Mouse (Mus musculus) urinary bladder, postnatal 36 days (tissue): ENCODE data around the gene Ankrd36.
A peak's percentile ranks its signal among the peaks of the same experiment; 100 is the strongest.

Experiments used
- DNase-seq, 2 experiments: peaks; one replicate each; pipeline ENCODE4 v3.0.0; 2022; ENCODE audit warnings: low spot score in 2 of 2, mixed read lengths in 1 of 2

Gene Ankrd36

DNA sequence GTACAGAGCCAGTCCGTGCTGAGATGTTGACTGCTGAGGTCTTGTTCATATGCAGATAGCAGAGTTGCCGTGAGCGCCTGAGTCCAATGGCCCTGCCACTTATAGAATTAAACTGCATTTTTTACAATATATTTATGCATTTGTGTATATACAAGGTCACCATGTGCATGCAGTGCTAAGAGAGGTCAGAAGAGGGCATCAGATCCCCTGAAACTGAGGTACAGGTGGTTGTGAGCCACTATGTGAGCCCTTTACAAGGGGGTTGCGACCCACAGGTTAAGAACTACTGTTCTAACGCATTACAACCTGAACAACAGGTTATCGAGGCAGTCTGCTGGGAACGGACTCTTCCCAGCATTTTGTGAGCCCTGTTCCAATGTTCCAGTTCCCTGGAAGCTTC, 80.8 kb downstream of the Ankrd36 start:
- no peak for DNase-seq

DNA sequence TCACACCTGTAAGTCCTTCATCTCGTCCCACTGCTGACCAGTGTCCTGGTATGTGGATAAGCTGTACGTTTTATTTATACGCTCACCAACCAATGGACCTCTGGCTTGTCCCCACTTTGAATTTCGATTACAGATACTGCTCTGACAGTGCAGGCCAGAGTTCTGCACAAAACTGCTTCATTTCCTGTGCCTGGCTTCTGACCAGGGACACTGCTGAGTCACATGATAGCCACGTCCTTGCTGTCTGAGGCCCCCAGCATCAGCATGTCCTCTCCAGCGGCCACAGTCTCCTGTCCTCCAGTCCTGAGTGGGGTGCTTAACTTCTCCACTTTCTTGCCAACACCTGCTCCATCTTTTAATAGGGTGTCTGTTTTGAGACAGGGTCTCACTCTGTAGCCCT, 113.1 kb downstream of the Ankrd36 start:
- DNase-seq: no peak

DNA sequence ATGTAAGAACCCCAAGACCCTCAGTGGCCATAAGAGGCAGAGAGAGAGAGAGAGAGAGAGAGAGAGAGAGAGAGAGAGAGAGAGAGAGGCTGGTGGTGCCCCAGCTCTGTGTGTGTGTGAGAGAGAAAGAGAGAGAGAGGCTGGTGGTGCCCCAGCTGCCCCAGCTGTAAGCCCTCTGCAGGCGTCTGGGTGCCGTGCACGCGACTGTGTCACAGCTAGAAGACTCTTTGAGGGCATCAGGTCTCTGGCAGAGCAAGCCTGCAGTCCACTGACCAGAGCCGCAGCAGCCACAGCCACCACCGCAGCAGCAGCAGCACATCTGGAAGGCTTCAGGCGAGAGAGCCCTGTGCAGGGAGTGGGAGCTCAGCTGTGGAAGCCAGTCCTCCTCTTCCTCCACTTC, 114.8 kb downstream of the Ankrd36 start:
- no peak for DNase-seq

DNA sequence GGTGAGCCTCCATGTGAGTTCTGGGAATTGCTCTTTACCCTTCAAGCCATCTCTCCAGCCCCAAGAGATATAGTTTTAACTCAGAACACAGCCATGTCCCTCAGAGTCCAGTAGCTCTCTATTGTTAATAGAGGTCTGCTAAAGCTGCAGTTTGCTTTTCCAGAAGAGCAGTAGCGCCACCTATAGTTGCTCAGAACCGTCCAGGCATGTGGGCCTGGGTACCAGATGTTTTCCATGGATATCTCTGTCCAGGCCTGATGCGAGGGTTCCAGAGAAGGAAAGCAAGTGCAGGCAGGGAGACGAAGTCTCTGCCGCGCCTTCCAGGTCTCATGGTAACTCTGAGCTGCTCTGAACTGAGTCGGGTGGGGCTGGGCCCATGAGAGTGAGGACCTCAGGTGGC, 122.3 kb downstream of the Ankrd36 start:
- no peak for DNase-seq

DNA sequence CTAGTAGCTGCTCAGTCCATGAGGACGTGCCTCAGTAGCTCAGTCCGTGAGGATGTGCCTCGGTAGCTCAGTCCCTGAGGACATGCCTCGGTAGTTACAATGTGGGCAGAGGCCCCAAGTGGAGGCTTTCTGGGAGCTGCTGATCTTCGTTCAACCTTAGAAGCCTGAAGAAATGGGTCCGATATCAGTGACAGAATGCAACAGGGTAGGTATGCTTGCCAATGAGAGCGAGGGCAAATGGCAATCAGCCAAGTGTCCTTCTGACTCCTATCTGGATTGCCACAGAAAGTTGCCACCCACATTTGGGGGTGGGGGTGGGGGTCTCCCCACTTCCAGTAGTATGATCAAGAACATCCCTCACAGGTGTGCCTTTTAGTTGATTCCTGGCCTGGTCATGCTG, 131.3 kb downstream of the Ankrd36 start:
- DNase-seq: no peak

DNA sequence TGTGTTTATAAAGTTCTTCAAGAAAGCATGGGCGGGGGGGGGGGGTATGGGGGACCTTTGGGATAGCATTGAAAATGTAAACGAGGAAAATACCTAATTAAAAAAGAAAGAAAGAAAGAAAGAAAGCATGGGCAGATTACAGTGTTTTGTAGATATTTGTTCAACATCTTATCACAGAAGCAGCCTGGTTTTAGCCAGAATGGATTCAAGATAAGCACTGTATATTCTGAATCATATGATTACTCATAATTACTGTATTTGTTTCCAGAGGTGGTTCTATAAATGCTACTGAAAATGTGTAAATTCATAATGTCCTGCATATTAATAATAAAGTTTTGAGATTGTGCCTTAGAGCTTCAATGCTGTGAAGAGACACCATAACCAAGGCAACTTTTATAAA, 131.8 kb downstream of the Ankrd36 start:
- no peak for DNase-seq

DNA sequence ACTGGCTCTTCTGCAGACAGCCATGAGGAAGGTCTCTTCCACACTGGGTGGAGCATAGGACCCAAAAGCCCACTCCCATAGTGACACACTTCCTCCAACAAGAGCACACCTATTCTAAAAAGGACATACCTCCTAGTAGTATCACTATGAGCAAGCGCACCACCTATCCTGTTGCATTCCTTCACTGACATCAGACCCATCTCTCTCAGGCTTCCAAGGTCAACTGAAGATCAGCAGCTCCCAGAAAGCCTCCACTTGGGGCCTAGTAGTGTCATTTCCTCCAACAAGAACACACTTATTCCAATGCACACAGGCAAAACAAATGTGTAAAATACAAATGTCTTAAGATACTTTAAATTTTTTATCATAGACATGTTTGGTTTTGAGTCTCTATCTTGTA, 132.3 kb downstream of the Ankrd36 start:
- no peak for DNase-seq

DNA sequence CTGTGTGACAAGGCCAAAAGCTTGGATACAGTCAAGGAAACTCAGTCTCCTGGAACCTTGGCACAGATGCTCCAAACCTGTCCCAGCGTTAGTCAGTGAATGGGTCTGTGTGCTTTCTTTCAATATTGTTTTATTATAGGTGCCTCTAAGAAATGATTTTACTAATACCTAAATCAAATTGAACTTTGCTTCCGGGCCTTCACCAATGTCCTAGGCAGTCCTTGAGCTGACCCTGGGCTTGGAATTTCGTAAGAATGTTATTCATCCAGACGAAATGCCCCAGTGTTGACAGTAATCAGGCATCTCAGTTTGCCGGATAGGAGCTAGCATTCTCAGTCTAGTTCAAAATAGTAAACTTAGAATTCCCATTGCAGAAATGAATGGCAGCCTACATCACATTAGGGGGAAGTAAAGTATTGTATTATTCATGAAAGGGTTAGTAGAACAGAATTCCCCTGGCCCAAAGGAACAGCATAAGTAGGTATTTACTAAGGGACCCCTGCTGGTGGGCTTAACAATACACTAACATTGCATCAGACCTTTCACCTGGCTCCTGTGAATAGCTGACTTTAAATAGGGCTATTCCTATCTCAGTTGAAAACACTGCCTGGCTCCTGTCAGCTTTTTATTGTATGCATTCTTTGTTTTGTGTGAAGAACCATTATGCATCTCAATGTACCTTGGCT, 132.9 kb downstream of the Ankrd36 start:
- DNase-seq: no peak

DNA sequence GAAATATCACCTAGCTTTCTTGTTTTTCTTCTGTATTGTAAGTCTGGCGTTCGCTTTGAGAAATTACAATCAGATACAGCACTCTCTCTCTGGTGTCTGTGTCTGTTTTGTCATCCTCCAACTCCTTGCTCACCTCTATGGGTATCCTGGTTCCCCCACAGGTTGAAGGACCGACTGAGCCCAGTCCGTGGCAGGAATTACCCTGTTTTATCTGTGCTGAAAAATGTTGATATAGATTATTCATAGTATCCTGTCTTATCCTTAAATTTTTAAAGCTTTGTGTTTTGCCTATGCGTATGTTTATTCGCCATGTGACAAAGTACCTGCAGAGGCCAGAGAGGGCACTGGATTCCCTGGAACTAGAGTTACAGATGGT, 133.5 kb downstream of the Ankrd36 start:
- DNase-seq: no peak

DNA sequence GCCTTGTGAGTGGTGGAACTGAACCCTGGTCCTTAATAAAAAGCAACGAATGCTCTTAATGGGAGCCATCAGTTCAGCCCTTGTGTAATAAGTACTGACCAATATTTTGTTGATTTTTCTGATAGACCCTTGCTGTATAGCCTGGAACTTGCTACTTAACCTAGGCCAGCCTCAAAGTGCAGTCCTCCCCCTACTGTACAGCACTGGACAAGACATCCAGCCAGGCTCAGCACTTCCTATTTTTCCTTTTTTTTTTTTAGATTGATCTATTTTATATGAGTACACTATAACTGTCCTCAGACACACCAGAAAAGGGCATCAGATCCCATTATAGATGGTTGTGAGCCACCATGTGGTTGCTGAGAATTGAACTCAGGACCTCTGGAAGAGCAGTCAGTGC, 133.9 kb downstream of the Ankrd36 start:
- no peak for DNase-seq

DNA sequence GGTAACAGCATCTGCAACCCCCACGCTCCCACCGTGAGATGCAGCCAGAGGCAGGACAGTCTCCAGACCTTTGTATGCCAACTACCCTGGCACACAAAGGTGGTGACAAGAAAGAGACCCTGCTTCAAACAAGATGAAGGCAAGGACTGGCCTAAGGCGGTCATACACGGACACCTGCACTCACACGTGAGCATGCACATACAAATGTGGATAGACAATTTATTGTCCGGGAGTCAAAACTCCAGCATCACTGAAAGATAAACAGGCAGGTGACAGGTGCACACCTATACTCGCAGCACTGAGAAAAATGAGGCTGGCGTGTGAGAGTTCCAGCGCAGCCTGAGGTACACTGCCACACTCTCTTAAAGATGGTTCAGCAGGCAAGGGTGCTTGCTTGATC, 136.5 kb downstream of the Ankrd36 start:
- DNase-seq: no peak

DNA sequence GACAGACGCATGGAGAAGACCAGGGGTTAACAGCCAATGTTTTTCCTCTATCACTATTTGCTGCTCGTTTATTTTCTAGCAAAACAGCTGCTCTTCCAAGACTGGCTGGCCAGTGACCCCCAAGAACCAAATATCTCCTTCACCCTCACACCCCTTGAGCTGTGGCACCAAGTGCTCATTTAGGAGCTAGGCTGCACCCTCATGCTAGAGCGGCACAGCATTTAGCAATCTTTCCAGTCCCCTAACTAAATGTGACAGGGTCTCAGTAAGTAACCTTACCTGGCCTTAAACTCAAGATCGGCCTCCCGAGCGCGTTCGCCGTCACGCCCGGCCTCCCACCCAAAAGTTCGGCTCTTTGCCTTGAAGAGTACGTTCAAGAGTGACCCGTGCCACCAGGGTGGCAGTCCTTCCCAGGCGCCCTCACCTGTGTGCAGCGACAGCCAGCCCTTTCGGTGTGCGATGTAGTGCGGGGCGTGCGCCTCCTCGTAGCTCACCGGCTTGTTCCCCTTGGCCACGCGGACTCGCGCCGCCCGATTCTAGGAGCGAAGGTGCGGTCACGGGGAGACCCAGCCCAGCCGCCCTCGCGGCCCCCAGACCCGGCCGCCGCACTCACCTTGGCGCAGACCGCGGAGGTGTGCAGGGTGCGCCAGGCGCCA, 137.5 kb downstream of the Ankrd36 start:
- peak; percentile 20 to 25 for DNase-seq

DNA sequence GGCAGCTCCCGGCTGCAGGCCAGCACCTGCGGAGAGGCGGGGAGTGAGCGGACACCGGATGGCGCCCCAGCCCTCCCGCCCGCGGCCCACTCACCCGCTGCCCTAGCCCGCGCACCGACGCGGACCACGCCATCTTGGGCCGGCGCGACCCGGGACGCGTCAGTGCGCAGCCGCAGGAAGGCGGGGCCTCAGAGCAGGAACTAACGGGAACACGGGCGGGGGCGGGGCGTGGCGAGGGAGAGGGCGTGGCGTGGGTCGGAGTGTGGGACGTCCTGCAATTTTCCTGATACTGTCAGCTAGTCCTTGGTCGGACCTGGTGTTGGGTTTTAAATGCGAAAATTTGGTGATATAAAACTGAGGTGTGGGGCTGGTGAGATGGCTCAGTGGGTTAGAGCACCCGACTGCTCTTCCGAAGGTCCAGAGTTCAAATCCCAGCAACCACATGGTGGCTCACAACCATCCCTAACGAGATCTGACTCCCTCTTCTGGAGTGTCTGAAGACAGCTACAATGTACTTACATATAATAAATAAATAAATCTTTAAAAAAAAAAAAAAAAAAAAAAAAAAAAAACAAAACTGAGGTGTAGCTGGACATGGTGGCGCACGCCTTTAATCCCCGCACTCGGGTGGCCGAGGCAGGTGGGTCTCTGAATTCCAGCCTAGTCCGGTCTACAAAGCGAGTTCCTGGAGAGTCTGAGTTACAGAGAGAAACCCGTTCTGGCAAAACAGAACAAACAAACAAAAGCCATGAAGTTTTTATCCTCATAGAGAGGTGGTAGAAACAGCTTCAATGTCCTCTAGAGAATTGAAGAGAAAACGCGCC, 138.3 kb downstream of the Ankrd36 start:
- peak; percentile 79 to 88 for DNase-seq

DNA sequence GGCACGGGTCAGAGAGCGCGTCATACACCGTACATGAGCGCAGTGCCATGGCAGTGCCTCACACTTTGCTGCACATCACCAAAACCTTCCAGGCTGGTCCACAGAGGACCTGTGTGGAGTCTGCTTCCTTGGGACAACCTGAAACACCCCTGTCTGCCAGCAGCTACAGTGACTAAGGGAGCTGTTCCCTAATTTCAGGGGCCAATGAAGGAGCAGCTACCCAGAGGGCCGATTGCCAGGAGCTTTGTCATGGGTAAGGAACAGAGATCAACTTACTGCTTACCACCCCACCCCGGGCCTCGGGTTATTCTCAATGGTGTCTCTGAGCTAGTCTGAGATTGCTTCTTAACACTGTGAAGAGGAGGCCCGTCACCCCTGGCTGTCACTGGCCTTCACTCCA, 145.7 kb downstream of the Ankrd36 start:
- no peak for DNase-seq

DNA sequence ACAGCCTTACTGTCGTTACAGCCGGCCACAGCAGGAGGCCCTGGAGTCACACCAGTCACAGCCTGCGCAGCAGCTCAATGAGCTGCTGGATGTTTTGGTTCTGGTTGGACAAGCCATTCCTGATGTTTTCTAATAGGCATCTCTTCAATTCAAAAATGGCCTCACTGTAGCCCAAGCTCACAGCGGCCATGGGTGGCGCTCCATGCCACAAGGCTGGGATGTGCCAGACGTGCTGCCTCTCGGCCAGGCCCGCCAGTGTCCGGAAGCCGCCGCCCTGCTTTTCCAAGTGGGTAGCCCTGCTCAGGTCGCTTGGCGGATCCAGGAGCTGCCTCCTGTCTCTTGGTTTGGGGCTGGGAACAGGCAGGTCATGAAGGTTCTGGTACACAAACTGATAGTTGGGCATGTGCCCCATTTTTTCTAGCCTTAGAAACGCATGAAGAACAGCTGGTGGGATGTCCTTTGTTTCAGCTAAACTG, 146.2 kb downstream of the Ankrd36 start, which contains the start of gene Mrps24:
Gene Mrps24, minus strand, starts transcription at position 51 of the 476 bp plus-strand sequence.
- DNase-seq: no peak

DNA sequence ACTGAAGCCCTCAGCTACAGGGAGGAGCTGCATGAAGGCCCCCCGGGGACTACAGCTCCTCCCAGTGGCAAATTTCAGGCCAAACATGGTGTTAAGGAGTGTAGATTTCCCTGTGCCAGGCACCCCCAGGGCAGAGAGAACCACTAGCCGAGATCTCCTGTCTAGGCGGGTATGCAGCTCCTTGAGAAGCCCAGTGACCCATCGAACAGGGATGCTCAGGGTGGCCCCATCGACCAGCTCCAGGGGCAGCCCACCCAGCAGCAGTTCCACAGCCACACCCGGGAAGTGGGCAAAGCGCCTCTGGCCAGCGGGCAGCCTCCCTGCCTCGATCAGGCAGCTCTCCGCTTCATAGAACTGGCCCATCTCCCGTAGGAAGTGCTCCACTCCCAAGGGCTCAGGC, 146.8 kb downstream of the Ankrd36 start:
- DNase-seq: no peak

DNA sequence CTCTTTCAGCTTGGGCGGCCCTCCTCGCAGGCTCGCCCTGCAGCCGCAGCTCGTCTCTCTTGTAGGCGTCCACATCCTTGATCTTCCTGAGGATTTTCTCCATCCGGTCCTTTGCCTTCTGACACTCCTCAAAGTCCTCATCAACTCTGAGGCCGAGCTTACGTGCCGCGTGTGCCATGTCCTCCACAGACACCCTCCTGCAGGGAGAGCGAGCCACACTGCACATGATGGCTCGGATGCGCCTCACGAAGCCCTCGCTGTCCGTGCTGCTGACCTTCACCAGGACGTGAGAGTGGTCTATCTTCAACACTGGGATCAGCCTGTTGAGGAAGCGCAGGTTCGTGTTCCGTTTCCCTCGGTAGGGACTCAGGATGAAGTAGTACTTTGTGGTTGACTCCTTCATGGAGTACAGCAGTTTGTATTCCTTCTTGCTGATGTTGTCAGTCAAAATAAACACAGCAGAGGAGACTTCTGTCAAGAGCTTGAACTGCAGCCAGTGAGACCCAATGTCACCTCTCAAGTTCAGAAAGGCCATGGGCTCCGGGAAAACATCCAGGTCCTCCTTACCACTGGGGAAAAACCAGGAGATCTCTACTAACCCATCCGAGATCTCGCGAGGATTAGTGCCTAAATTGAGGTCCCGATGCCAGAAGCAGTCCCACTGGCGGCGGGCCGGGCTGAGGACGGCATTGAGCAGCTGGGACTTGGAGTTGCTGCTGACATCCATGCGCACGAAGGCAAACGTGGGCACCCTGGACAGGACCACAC, 147.6 kb downstream of the Ankrd36 start:
- no peak for DNase-seq

DNA sequence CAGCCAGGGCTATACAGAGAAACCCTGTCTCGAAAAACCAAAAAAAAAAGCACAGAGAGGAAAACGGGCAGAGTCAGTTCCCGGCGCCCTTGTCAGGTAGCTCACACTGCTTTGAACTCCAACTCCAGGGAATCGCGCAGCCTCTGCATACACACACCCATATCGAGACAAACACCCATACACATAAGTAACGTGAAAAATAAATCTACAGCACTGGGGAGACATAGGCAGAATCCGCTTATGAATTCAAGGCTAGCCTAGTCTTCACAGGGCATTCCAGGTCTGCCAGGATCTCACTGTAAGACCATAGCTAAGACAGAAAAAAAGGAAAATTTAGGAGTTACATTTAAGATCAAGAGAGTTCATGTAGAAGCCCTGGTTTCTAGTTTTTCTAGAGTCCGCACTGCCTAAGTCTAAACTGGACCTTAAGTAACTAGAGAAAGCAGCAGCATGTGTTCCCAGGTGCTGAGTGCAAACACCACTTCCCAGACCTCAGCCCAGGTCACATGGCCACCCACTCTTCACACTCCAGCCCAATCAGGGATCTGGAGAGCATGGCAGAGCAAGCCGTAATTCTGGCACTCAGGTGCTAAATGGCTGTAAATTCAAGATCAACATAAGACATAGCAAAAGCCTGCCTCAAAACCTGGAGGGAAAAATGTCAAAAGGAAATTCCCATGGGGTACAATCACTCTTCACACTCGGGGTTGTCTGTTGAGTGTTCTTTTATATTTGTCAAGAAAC, 149.3 kb downstream of the Ankrd36 start:
- no peak for DNase-seq

DNA sequence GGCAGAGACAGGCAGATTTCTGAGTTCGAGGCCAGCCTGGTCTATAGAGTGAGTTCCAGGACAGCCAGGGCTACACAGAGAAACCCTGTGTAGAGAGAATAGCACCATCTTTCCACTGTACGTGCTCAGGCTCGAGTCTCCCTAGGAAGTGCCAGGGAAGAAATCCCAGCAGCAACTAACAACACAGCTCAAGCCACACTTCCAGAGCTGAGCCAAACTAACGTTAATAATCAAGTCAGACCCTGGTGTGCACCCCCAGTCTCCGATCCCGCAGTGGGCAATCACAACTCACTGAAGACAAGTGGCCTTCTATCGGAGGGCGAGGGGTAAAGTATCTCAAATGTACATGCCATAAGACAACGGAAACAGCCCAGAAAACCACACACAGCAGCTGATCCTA, 160.1 kb downstream of the Ankrd36 start:
- no peak for DNase-seq

DNA sequence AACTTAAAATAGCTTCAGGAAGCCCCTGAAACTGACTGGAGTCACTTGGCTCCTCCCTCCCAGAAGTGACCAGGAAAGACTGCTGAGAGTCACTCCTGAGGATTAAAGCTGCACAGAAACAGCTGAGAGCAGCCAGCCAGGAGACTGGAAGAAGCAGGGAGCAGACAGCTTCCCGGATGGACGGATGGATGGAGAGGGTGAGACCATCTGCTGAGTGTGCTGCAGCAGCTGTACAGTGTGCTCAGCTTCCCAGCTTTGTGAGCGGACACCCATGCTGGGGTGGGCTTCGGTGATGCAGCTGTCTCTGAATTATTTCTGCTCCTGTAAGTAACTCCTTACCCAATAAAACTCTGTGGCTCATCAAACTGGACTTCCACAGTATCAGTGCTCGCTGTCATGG, 162.9 kb downstream of the Ankrd36 start:
- DNase-seq: no peak

DNA sequence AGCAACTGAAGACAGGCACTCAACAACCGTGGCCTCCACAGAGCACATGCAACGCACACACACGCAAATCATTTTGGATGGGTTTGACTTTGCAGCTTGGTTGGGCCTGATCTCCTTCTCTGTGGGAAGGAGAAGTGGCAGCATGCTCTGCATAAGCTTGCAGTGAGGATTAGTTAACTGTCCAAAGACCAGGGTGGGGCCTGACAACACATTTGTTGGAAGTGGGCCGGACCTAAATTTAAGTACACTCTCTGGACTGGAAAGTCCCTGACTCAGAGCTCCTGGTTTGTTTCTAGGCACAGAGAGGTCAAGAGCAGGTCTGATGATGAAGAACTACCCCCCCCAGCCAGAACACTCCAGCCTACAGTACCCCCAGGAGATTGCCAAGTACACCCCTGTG, 164.8 kb downstream of the Ankrd36 start:
- DNase-seq: peak in 1 of 2 experiments; percentile 24
